Mouse (Mus musculus) monocyte, adult 2 months (primary cell): Measurements from ENCODE around the gene Olfr553.
A peak's percentile ranks its signal among the peaks of the same experiment; 100 is the strongest.
"Not testable (repeated sequence)": the region's sequence is repeated elsewhere in the genome, so short reads cannot be mapped to it uniquely, and the experiment has no call there.

Experiments used
- DNase-seq, 2 experiments: peaks; one replicate each; pipeline ENCODE4 v3.0.0; 2022; ENCODE audit warnings: low spot score in 2 of 2, low read depth in 1 of 2

The Olfr553 gene

GRCm38 (mm10) chr7:102618118-102618517 is at the start of gene Olfr553:
Gene Olfr553 (minus strand): TSS chr7:102618218.
- DNase-seq, result no peak

GRCm38 (mm10) chr7:102665378-102665777 is 47.4 kb upstream of the Olfr553 start:
- DNase-seq, result no peak

GRCm38 (mm10) chr7:102664599-102664998 is 46.6 kb upstream of the Olfr553 start, which contains the start of gene Olfr556:
Gene Olfr556 (plus strand): TSS chr7:102664899.
- no peak for DNase-seq

GRCm38 (mm10) chr7:102658523-102658922 is 40.5 kb upstream of the Olfr553 start, which contains the start of gene Olfr555:
Gene Olfr555 (plus strand): TSS chr7:102658823.
- no peak for DNase-seq

- DNase-seq, result not testable (repeated sequence)
Measured at GRCm38 (mm10) chr7:102644945-102645344, 26.9 kb upstream of the Olfr553 start.

- DNase-seq, result no peak
Measured at GRCm38 (mm10) chr7:102638132-102638531, 20.1 kb upstream of the Olfr553 start, which contains the start of gene Olfr554. Gene Olfr554 (plus strand): TSS chr7:102638432.

- DNase-seq, result peak in 1 of 2 experiments; percentile 18
Measured at GRCm38 (mm10) chr7:102636665-102637064, 18.6 kb upstream of the Olfr553 start.

GRCm38 (mm10) chr7:102620368-102620767 is 2.4 kb upstream of the Olfr553 start:
- not testable (repeated sequence) for DNase-seq

GRCm38 (mm10) chr7:102619608-102620007 is 1.6 kb upstream of the Olfr553 start:
- DNase-seq, result no peak

- DNase-seq, result no peak
Measured at GRCm38 (mm10) chr7:102597378-102598031, 20.5 kb downstream of the Olfr553 start, which contains the start of gene Olfr552. Gene Olfr552 (plus strand): TSS chr7:102597770.

- DNase-seq, result no peak
Measured at GRCm38 (mm10) chr7:102591786-102592185, 26.2 kb downstream of the Olfr553 start, which contains the start of gene Olfr551. Gene Olfr551 (minus strand): TSS chr7:102591886.

GRCm38 (mm10) chr7:102575998-102576397 is 42.0 kb downstream of the Olfr553 start:
- DNase-seq, result no peak

- no peak for DNase-seq
Measured at GRCm38 (mm10) chr7:102573174-102573830, 44.7 kb downstream of the Olfr553 start.

GRCm38 (mm10) chr7:102571142-102571541 is 46.9 kb downstream of the Olfr553 start, which contains the start of gene Olfr550:
Gene Olfr550 (plus strand): TSS chr7:102571442.
- DNase-seq, result no peak

- DNase-seq, result no peak
Measured at GRCm38 (mm10) chr7:102566219-102566618, 51.8 kb downstream of the Olfr553 start.

- DNase-seq, result peak; percentile 64 to 71
Measured at GRCm38 (mm10) chr7:102564999-102565997, 52.7 kb downstream of the Olfr553 start, which contains the start of gene Trim21. Gene Trim21 (minus strand): TSS chr7:102565486.
